Mouse (Mus musculus): ENCODE measurements around the gene Klhdc2. TPM values are rescaled to one million over a fixed set of nuclear protein-coding genes. Genes with fewer than 3 reads are reported as not detected.
A peak's percentile ranks its signal among the peaks of the same experiment; 100 is the strongest.

The Klhdc2 gene
- polyA plus RNA-seq, 1 experiment from 2014 or later, result 148 TPM

DNA sequence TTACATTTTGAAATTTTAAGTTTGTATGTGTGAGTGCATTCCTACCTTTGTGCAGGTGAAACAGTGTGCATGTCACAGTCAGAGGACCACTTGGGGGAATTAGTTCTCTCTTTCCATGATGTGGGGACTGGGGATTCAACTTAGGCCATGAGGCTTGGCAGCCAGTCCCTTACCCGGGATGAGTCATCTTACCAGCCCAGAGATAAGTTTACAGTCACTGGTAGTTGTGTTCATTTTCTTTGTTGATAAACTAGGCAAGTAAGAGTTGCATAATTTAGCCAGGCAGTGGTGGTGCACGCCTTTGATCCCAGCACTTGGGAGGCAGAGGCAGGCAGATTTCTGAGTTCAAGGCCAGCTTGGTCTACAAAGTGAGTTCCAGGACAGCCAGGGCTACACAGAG is 7.6 kb downstream of the Klhdc2 start:
- Histone ChIP-seq H3K4me2 (no peak overlapping the region), H3K27ac (no peak overlapping the region), H3K27me3 (no peaks in the 10 kb centered on the region), H3K4me1 (peaks cover 6% of the 10 kb centered on the region), H3K4me3 (no peak overlapping the region), H3K9me3 (no peaks in the 10 kb centered on the region), H3K9ac (no peak overlapping the region), H3K36me3 (peaks cover 84% of the 10 kb centered on the region)
- 88% methylated on average over 2 of the region's 2 CpGs for WGBS
- ATAC-seq (ENCODE audit: insufficient number of reproducible peaks, insufficient read depth, low FRiP score, low TSS enrichment, low read depth), result no peak

DNA sequence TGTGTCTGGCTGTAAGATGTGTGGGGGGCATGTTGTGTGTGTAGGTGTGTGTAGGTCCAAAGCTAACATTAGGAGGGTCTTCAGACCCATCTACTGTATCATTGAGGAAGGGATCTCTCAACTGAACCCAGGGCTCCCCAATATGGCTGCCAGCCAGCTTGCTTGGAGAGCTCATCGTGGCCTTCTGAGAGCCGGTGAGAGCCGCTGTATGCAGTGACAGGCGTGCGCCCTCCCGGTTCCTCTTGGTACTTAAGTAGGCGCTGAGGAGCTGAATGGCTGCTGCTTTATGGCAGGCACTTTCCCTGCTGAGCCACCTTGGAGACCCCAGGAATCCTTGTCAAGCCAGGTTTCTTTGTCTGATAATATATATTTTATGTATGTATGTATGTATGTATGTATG is 9.9 kb downstream of the Klhdc2 start:
- Histone ChIP-seq H3K36me3 (peaks cover 93% of the 10 kb centered on the region), H3K27me3 (no peaks in the 10 kb centered on the region), H3K27ac (no peak overlapping the region), H3K4me1 (no peaks in the 10 kb centered on the region), H3K9ac (no peak overlapping the region), H3K4me3 (no peak overlapping the region), H3K4me2 (no peak overlapping the region), H3K9me3 (no peaks in the 10 kb centered on the region)
- ATAC-seq (ENCODE audit: insufficient number of reproducible peaks, insufficient read depth, low FRiP score, low TSS enrichment, low read depth), result no peak
- WGBS, result 96% methylated on average over 7 of the region's 7 CpGs

DNA sequence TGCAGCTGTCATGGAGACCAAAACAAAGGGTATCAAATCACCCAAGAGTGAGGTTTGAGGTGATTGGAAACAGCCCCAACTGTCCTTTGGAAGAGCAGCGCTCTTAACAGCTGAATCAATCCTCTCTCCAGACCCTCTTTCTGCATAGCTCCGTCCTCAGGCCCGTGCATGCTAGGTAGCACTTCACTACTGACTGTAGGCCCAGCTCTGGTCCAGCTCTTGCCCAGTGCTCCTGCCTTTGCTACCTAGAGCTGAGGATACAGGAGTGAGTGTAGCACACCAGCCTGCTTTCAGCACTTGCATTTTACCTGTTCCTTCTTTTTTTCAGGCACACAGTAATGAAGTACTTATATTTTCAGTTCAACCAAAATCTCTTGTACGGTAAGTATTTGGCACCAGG is 13.2 kb downstream of the Klhdc2 start:
- no peak overlapping the region for H3K27ac ChIP-seq
- no peaks in the 10 kb centered on the region for H3K4me1 ChIP-seq
- H3K4me2 ChIP-seq, result no peak overlapping the region
- no peak overlapping the region for H3K4me3 ChIP-seq
- no peak overlapping the region for H3K9ac ChIP-seq
- 84% methylated on average over 4 of the region's 4 CpGs for WGBS
- H3K36me3 ChIP-seq, result peaks cover 90% of the 10 kb centered on the region
- H3K9me3 ChIP-seq, result no peaks in the 10 kb centered on the region
- no peaks in the 10 kb centered on the region for H3K27me3 ChIP-seq
- ATAC-seq (ENCODE audit: insufficient number of reproducible peaks, insufficient read depth, low FRiP score, low TSS enrichment, low read depth), result no peak

DNA sequence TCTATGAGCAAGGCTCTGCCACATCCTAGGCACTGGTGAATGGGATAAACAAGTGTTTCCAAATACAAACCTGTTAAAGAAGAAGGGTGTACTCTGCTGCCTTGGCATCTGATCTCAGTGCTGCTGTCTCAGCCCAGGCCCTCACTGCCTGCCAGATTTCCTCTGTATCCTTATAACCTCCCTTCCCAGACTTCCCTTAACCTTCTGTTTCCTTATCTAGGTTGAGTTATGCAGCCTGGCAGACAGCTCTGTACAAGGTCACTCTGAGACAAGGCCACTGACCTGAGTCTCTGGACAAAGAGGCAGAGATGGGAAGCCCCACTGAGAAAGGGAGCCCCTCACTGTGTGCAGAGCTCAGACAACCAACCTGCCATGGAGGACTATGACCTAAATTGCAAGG is 21.9 kb downstream of the Klhdc2 start:
- Histone ChIP-seq H3K4me3 (no peak overlapping the region), H3K9me3 (no peaks in the 10 kb centered on the region), H3K4me2 (no peak overlapping the region), H3K27me3 (no peaks in the 10 kb centered on the region), H3K27ac (no peak overlapping the region), H3K9ac (no peak overlapping the region), H3K36me3 (peaks cover 80% of the 10 kb centered on the region), H3K4me1 (no peaks in the 10 kb centered on the region)
- no peak for ATAC-seq (ENCODE audit: insufficient number of reproducible peaks, insufficient read depth, low FRiP score, low TSS enrichment, low read depth)

DNA sequence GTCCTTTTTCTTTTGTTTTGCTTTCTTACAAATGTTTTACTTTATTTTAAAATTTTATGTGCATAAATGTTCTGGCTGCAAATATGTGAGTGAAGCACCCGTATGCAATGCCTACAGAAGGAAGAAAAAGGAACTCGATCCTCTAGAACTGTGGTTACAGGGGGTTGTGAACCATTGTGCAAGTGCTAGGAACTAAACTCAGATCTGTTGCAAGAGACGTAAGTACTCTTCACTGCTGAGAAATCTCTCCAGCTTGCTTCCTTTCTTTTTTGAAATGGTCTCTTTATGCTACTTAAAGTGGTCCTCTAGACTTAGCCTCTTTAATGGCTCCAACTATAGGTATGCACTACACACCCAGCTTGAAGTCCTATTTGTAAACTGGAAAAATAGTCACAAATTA is 34.7 kb downstream of the Klhdc2 start:
- peaks cover 72% of the 10 kb centered on the region for H3K36me3 ChIP-seq
- H3K4me2 ChIP-seq, result no peak overlapping the region
- no peak overlapping the region for H3K27ac ChIP-seq
- no peak overlapping the region for H3K4me3 ChIP-seq
- ATAC-seq (ENCODE audit: insufficient number of reproducible peaks, insufficient read depth, low FRiP score, low TSS enrichment, low read depth), result no peak
- H3K4me1 ChIP-seq, result no peaks in the 10 kb centered on the region
- no peak overlapping the region for H3K9ac ChIP-seq
- no peaks in the 10 kb centered on the region for H3K27me3 ChIP-seq
- 90% methylated on average over 3 of the region's 3 CpGs for WGBS
- H3K9me3 ChIP-seq, result no peaks in the 10 kb centered on the region

DNA sequence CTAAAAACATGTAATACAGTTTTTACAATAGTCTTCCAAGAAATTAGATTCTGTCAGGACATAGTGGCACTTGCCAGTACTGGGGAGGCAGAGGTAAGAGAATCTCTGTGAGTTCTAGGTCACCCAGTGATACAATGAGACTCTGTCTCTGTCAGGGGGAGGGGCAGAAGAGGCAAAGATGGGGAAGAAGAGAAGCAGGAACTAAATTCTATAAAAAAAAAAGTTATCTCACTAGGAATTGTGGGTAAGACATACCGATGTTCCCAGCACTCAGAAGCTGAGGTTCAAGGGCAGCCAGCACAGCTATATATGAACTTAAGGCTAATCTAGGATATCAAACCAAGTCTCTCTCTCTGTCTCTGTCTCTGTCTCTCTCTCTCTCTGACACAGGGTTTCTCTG is 35.7 kb downstream of the Klhdc2 start:
- Histone ChIP-seq H3K4me3 (no peak overlapping the region), H3K9ac (no peak overlapping the region), H3K9me3 (no peaks in the 10 kb centered on the region), H3K4me1 (no peaks in the 10 kb centered on the region), H3K27me3 (no peaks in the 10 kb centered on the region), H3K27ac (no peak overlapping the region), H3K36me3 (peaks cover 74% of the 10 kb centered on the region), H3K4me2 (no peak overlapping the region)
- WGBS, result 82% methylated on average over 1 of the region's 1 CpGs
- ATAC-seq (ENCODE audit: insufficient number of reproducible peaks, insufficient read depth, low FRiP score, low TSS enrichment, low read depth), result no peak

DNA sequence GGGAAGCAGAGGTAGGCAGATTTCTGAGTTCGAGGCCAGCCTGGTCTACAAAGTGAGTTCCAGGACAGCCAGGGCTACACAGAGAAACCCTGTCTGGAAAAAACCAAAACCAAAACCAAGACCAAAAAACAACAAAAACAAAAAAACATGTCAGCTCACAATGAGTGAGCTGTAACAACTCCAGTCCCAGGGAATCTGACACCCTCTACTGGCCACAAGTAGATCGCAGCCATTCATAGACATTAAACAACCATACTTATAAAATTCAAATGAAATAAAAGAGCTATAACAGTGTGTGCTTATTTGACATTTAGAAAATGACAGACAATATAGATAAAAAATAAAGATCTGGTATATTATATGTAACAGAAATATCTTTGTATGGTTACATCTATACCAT is 37.1 kb downstream of the Klhdc2 start:
- Histone ChIP-seq H3K36me3 (peaks cover 71% of the 10 kb centered on the region), H3K4me2 (no peak overlapping the region), H3K4me1 (no peaks in the 10 kb centered on the region), H3K27ac (no peak overlapping the region), H3K9me3 (no peaks in the 10 kb centered on the region), H3K27me3 (no peaks in the 10 kb centered on the region), H3K4me3 (no peak overlapping the region), H3K9ac (no peak overlapping the region)
- 81% methylated on average over 2 of the region's 2 CpGs for WGBS
- no peak for ATAC-seq (ENCODE audit: insufficient number of reproducible peaks, insufficient read depth, low FRiP score, low TSS enrichment, low read depth)

DNA sequence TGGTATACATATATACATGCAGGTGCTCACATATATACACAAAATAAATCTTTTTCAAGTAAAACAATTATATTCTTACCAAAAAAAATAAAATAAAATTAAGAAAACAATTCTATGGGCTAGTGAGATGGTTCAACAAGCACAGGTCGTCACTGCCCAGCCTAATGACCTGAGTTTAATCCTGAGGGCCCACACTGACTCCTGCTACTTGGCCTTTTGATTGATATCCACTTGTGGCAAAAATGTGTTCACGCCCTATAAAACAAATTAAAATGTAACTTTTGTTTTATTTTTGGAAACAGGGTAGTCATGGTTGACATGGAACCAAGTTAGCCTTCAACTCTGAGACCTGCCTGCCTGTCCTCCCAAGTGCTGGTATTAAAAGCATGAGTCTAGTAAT is 53.4 kb downstream of the Klhdc2 start:
- Histone ChIP-seq H3K9me3 (no peaks in the 10 kb centered on the region), H3K27me3 (no peaks in the 10 kb centered on the region), H3K36me3 (peaks cover 76% of the 10 kb centered on the region), H3K4me2 (no peak overlapping the region), H3K9ac (no peak overlapping the region), H3K4me3 (no peak overlapping the region), H3K27ac (no peak overlapping the region), H3K4me1 (no peaks in the 10 kb centered on the region)
- 91% methylated on average over 2 of the region's 2 CpGs for WGBS
- ATAC-seq (ENCODE audit: insufficient number of reproducible peaks, insufficient read depth, low FRiP score, low TSS enrichment, low read depth), result no peak

DNA sequence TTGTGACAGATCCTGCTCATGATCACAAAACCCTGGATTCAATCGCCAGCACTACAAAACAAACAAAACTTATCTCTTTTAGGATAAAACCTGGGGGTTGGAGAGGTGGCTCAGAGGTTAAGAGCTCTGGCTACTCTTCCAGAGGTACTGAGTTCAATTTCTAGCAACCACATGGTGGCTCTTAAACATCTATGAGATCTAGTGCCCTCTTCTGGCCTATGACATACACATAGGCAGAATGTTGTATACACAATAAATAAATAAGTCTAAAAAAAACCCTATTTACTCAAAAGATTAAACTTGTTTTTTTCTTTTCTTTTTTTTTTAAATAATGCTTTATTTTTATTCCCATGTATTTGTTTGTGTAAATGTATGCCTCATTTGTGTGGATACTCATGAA is 55.2 kb downstream of the Klhdc2 start:
- Histone ChIP-seq H3K4me1 (peaks cover 7% of the 10 kb centered on the region), H3K9ac (no peak overlapping the region), H3K4me3 (no peak overlapping the region), H3K9me3 (no peaks in the 10 kb centered on the region), H3K27ac (no peak overlapping the region), H3K4me2 (no peak overlapping the region), H3K36me3 (peaks cover 68% of the 10 kb centered on the region), H3K27me3 (no peaks in the 10 kb centered on the region)
- ATAC-seq (ENCODE audit: insufficient number of reproducible peaks, insufficient read depth, low FRiP score, low TSS enrichment, low read depth), result no peak
- WGBS, result 83% methylated on average over 1 of the region's 1 CpGs

DNA sequence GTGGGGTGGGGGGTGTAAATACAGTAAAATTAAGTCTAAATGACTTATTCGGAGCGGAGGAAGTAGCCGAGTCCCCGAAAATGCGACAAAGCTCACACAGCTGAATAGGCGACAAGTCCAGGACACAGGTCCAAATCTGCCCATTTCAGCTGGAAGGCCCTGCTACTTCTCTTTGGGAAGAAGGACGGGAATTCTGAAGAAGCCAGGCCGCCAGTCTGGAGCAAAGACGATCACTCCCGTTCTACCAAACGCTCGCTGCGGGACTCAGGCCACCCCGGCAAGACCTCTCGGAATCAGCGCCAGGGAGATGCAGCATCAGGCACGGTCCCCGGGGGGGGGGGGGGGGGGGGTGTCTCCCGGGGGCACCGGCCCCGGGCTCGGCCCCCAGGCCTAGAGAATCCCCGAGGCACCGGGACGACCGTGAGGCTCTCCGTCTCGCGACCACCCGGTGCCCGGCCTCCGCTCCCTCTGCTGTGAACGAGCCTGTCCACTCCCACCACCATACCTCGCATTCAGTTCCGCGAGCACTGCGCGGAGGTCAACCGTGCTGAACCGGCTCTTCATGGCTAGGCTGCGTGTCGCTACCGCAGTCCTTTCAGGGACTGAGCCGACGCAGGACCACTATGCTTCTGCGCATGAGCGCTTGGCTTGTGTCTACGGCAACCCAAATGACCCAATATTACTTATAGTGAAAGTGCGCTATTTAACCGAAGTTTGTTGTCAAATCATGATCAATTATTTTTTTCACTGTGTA is 60.2 kb downstream of the Klhdc2 start, which contains the start of gene Nemf:
TSS of gene Nemf (minus strand) at position 620 of the 754 bp plus-strand sequence.
- peak within 1 kb of the TSS; percentile 76 for H3K27ac ChIP-seq
- peak within 1 kb of the TSS; percentile 89 for H3K9ac ChIP-seq
- H3K4me3 ChIP-seq, result peak within 1 kb of the TSS; percentile 79
- WGBS, result 1% methylated on average over 45 of the region's 50 CpGs
- peak within 1 kb of the TSS; percentile 78 for H3K4me2 ChIP-seq
- peaks cover 7% of the 10 kb centered on the region for H3K4me1 ChIP-seq
- no peaks in the 10 kb centered on the region for H3K9me3 ChIP-seq
- peaks cover 29% of the 10 kb centered on the region for H3K36me3 ChIP-seq
- H3K27me3 ChIP-seq, result no peaks in the 10 kb centered on the region
- ATAC-seq (ENCODE audit: insufficient number of reproducible peaks, insufficient read depth, low FRiP score, low TSS enrichment, low read depth), result peak; percentile 62

DNA sequence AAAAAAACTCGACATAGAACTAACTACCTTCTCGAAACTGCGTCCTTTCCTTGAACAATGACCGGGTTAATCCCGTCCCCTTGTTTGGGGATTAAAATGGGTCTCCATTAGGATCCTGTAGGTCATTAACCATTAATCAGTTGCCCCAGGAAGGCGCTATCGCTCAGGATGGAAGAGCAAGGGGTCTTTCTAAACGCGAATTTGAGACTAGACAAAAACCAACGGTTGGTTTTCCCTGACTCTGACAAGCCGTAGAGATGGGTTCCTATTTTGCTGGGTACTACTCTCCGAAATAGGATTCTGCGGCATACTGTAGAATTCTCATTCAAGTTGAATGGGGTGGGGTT is 60.8 kb downstream of the Klhdc2 start:
- no peak for ATAC-seq (ENCODE audit: insufficient number of reproducible peaks, insufficient read depth, low FRiP score, low TSS enrichment, low read depth)
- Histone ChIP-seq H3K9ac (peak overlapping the region; percentile 89), H3K4me2 (peak overlapping the region; percentile 78), H3K27ac (peak overlapping the region; percentile 76; the same call in 1 of the 2 replicates), H3K4me1 (peaks cover 9% of the 10 kb centered on the region), H3K27me3 (no peaks in the 10 kb centered on the region), H3K9me3 (no peaks in the 10 kb centered on the region), H3K4me3 (peak overlapping the region; percentile 79), H3K36me3 (peaks cover 24% of the 10 kb centered on the region)
- WGBS, result 6% methylated on average over 13 of the region's 13 CpGs

Measured in embryonic facial prominence, embryonic 13.5 days (tissue).